Mouse (Mus musculus): ENCODE results near the gene Zkscan17.
A peak's percentile ranks its signal among the peaks of the same experiment; 100 is the strongest.

Gene Zkscan17

DNA sequence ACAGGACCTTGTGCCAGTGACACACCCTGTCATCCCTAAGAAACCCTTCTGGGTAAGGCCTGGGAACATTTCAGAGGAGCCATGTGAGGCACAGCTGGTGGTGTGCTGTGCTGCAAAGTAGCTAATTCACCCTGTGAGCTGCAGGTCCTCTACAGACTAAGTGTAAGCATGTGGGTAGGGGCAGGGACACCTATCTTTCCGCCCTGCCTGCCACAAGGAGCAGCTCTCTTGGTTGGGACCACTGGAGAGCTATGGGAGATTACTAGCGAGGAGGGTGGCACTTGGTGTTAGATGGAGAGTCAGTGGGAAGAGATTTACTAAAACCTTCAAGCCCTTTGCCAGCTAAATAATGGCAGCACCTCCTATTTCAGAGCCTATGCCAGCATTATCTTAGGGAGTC is 69.7 kb downstream of the Zkscan17 start:
- no peak for DNase-seq (ENCODE audit: low read depth, low spot score)

DNA sequence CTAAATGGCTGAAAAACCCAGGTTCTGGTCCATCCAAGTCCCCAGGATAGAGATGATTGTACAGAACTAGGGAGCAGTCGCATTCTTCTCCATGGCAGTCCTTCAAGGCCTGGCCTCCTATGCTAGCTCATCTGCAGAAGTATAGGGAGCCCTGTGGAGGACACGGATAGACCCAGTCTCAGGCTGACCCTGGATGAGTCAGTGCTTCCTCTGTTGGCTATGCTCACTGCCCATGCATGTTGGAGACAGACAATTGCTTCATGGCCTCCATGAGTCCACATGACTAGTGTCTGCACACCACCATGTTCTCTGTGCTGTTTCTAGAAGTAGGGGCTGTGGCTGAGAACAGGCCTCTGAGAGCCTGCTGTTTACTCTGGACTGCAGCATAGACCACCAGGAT is 70.2 kb downstream of the Zkscan17 start:
- no peak for DNase-seq (ENCODE audit: low read depth, low spot score)

DNA sequence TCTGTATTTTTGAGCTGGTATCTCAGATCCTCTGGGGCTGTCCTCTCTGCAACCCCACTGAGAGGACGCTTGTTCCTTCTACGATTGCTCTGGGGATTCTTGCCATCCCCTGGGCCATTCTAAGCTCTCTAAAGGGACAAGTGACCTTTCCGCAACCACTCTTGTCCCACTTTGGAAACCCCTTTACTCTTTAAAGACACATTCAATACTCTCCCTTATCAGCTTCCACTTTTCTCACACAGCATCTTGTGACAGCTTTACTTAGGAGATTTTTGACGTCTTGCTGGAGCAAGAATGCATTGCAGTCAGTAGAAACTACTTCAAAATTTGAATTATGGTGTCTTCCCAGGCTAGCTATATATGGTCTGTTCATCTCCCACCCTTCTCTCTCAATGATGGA is 75.5 kb downstream of the Zkscan17 start, which contains the start of gene Snap47:
Snap47 (minus strand) TSS at position 101 of the 400 bp plus-strand sequence.
- no peak for DNase-seq (ENCODE audit: low read depth, low spot score)

DNA sequence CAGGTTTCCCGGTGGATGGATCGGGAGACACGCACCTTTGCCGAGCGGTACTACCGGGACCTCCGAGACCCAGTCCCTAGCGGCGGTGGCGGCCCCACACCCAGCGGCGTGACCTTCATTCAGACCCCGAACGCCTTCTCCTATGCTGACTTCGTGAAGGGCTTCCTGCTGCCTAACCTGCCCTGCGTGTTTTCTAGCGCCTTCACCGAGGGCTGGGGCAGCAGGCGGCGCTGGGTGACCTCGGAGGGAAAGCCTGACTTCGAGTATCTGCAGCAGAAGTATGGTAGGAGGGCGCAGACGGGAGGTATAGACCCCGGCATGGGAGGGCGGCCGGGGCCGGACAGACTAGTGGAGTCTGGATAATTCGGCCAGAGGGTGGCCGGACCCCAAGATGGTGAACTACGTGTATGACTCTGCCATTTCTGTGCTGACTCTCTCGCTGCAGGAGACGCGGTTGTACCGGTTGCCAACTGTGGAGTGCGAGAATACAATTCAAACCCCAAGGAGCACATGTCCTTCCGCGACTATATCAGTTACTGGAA is 76.2 kb downstream of the Zkscan17 start:
- no peak for DNase-seq (ENCODE audit: low read depth, low spot score)

DNA sequence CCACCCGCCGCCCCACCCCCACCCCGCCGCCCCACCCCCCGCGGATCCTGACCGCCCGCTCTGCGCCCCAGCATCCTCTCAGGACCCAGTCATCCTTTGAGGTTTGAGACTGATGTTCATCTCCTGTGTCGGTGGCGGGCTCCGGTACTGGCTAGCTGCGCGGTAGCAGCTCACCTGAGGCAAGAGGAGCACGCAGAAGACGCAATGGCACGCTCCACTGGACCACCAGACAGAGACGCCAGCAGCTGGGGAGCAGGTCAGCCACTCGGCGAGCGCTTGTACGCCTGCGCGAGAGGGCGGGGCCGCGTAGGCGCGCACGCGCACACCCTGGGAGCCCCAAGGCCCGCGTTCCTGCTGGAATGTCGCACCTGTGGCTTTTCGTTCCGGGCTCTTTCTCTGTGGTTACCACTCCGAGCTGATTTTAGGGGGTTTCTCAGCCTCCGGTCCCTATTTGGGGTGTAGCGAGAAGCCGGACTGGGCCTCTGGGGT is 76.8 kb downstream of the Zkscan17 start, which contains the start of gene Jmjd4:
Jmjd4 (plus strand) TSS at position 305 of the 489 bp plus-strand sequence.
- DNase-seq (ENCODE audit: low read depth, low spot score): peak; percentile 94

DNA sequence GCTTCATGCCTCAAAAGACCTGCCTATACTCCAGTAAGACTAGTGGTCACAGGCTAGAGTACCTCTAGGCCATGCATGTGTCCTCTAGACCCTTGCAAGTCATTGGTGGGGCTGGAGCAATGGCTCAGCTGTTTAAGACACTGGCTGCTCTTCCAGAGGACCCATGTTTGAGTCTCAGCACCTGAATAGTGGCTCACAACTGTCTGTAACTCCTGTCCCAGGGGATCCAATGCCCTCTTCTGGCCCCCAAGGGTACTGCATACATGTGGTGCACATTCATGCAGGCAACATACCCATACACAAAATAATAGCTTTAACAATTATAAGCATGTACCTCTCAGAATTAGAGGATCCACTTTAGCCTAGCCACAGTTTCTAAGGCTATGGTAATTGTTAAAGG is 83.4 kb downstream of the Zkscan17 start:
- no peak for DNase-seq (ENCODE audit: low read depth, low spot score)

DNA sequence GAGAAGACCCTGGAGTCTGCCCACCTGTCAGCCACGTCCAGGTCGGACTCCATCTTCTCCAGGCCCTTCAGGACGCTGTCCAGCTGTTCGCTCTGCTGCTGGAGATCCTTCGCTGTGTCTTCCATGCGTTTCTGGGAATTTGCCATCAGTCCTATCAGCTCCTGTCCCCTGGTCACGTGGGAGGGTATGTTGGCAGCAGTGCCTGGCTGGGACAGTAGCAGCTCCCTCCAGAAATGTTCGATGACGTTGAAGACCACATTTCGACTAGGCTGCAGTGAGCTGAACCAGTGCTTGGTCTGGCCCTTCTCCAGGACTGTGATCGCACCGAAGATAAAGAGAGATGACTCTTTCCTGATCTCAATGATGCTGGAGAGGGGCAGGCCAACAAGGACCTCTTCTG is 88.6 kb downstream of the Zkscan17 start:
- DNase-seq (ENCODE audit: low read depth, low spot score): no peak
